Mouse (Mus musculus): ENCODE measurements around the gene Gm11115.

The Gm11115 gene

DNA sequence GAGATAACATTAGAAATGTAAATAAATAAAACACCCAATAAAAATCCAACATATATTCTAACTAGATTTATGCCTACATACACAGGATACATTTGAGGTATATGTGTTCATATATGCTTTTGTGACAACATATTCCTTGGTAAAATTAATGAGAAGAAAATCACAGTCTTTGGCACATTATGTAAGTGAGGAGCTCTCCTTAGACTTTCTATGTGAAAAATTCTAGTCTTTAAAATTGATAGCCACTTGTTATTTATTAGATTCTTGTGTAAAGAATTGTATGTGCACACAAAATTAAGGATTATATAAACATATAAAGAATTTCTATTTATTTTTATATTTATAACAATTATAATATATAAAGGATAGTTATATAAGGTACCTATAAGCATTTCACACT is at the start of gene Gm11115:
Gm11115 (minus strand) TSS at position 101 of the 400 bp plus-strand sequence.
- DNase-seq (ENCODE audit: low spot score): no peak

- DNase-seq (ENCODE audit: low spot score): no peak
Observed at GRCm38 (mm10) chr5:88111430-88111829, 42.5 kb downstream of the Gm11115 start, which contains the start of gene Gm11116. Gene Gm11116 (minus strand): TSS chr5:88111530.

All from urinary bladder, postnatal 10 days (tissue).